Mouse (Mus musculus) thymus, adult 18-20 months (tissue): ENCODE data around the gene Nipal4.
"Not testable (repeated sequence)": the region's sequence is repeated elsewhere in the genome, so short reads cannot be mapped to it uniquely, and the experiment has no call there.

ENCODE experiments used
- DNase-seq, 2 experiments: peaks; one replicate each; pipeline ENCODE4 v3.0.0; 2022; ENCODE audit warnings: mixed read lengths in 2 of 2

The Nipal4 gene

GRCm38 (mm10) chr11:46165866-46166585, at the start of gene Nipal4:
Nipal4 (minus strand) TSS chr11:46166508.
- DNase-seq, result no peak

- no peak for DNase-seq
Measured at GRCm38 (mm10) chr11:46215354-46215753, 49.0 kb upstream of the Nipal4 start.

GRCm38 (mm10) chr11:46214368-46215230, 48.3 kb upstream of the Nipal4 start:
- no peak for DNase-seq

- no peak for DNase-seq
Measured at GRCm38 (mm10) chr11:46213844-46214243, 47.5 kb upstream of the Nipal4 start.

- DNase-seq, result no peak
Measured at GRCm38 (mm10) chr11:46211858-46212257, 45.5 kb upstream of the Nipal4 start.

- no peak for DNase-seq
Measured at GRCm38 (mm10) chr11:46209884-46210283, 43.6 kb upstream of the Nipal4 start.

- no peak for DNase-seq
Measured at GRCm38 (mm10) chr11:46205639-46206409, 39.5 kb upstream of the Nipal4 start.

GRCm38 (mm10) chr11:46204841-46205240, 38.5 kb upstream of the Nipal4 start:
- no peak for DNase-seq

- no peak for DNase-seq
Measured at GRCm38 (mm10) chr11:46202547-46202887, 36.2 kb upstream of the Nipal4 start.

GRCm38 (mm10) chr11:46201636-46202546, 35.6 kb upstream of the Nipal4 start:
- no peak for DNase-seq

GRCm38 (mm10) chr11:46200664-46201063, 34.4 kb upstream of the Nipal4 start:
- no peak for DNase-seq

- no peak for DNase-seq
Measured at GRCm38 (mm10) chr11:46194175-46194574, 27.9 kb upstream of the Nipal4 start.

- no peak for DNase-seq
Measured at GRCm38 (mm10) chr11:46188283-46188682, 22.0 kb upstream of the Nipal4 start.

- no peak for DNase-seq
Measured at GRCm38 (mm10) chr11:46185486-46185885, 19.2 kb upstream of the Nipal4 start.

- no peak for DNase-seq
Measured at GRCm38 (mm10) chr11:46184946-46185345, 18.6 kb upstream of the Nipal4 start.

GRCm38 (mm10) chr11:46182031-46182430, 15.7 kb upstream of the Nipal4 start:
- not testable (repeated sequence) for DNase-seq

- DNase-seq, result no peak
Measured at GRCm38 (mm10) chr11:46177246-46178043, 11.1 kb upstream of the Nipal4 start.

GRCm38 (mm10) chr11:46176155-46176554, 9.8 kb upstream of the Nipal4 start:
- no peak for DNase-seq

- no peak for DNase-seq
Measured at GRCm38 (mm10) chr11:46172128-46172527, 5.8 kb upstream of the Nipal4 start.

- no peak for DNase-seq
Measured at GRCm38 (mm10) chr11:46169908-46170307, 3.6 kb upstream of the Nipal4 start.

GRCm38 (mm10) chr11:46168506-46168905, 2.2 kb upstream of the Nipal4 start:
- DNase-seq, result no peak
